Mouse (Mus musculus) ES-Bruce4 (cell line): ENCODE measurements around the gene Spi1. TPM values are rescaled to one million over a fixed set of nuclear protein-coding genes. Genes with fewer than 3 reads are reported as not detected.

Source experiments
- H3K27ac ChIP-seq: 2 replicates; pipeline ENCODE4 v1.5.1; 2012; ENCODE audit warnings: low read length, inconsistent platforms; ENCODE audit not compliant: insufficient read depth
- H3K27me3 ChIP-seq: 2 replicates; pipeline ENCODE4 v1.6.1; 2012; ENCODE audit warnings: mild to moderate bottlenecking, low read length, inconsistent platforms; ENCODE audit not compliant: control insufficient read depth, poor library complexity, insufficient read depth, severe bottlenecking
- H3K36me3 ChIP-seq: 2 replicates; pipeline ENCODE4 v1.6.1; 2012; ENCODE audit warnings: inconsistent platforms, mild to moderate bottlenecking, low read length, moderate library complexity; ENCODE audit not compliant: control insufficient read depth, poor library complexity, insufficient read depth, severe bottlenecking
- H3K4me1 ChIP-seq: one replicate; pipeline ENCODE4 v1.8.1; 2011; ENCODE audit warnings: low read length; ENCODE audit not compliant: control insufficient read depth, insufficient read depth
- H3K4me3 ChIP-seq: 2 replicates; pipeline ENCODE4 v1.5.1; 2011; ENCODE audit warnings: low read depth, mild to moderate bottlenecking, low read length
- H3K9ac ChIP-seq: 2 replicates; pipeline ENCODE4 v1.6.1; 2012; ENCODE audit warnings: low read depth, mild to moderate bottlenecking, inconsistent platforms; ENCODE audit not compliant: poor library complexity, severe bottlenecking
- H3K9me3 ChIP-seq: replicated peaks from 2 replicates; pipeline ENCODE4 v1.6.1; 2012; ENCODE audit warnings: mild to moderate bottlenecking, low read length, inconsistent platforms; ENCODE audit not compliant: control insufficient read depth, poor library complexity, insufficient read depth, severe bottlenecking
- CTCF ChIP-seq: IDR thresholded peaks from one replicate; pipeline ENCODE4 v1.8.1; 2011; ENCODE audit warnings: low read depth, low read length
- EP300 ChIP-seq: IDR thresholded peaks from 2 replicates; pipeline ENCODE4 v1.6.1; 2011; ENCODE audit warnings: low read depth, low read length; ENCODE audit not compliant: insufficient read depth
- POLR2A ChIP-seq: IDR thresholded peaks from one replicate; pipeline ENCODE4 v1.8.1; 2011; ENCODE audit warnings: low read length; ENCODE audit not compliant: insufficient read depth
- polyA plus RNA-seq: library from polyadenylated mRNA; stranded (reverse); fragments of >200 nt; gene quantifications from 2 replicates; pipeline ENCODE4 v1.2.4, GENCODE M21; 2011; ENCODE audit warnings: low read depth; ENCODE audit not compliant: missing spikeins, insufficient read depth, insufficient read length

The Spi1 gene
- polyA plus RNA-seq, 1 experiment = not detected

DNA sequence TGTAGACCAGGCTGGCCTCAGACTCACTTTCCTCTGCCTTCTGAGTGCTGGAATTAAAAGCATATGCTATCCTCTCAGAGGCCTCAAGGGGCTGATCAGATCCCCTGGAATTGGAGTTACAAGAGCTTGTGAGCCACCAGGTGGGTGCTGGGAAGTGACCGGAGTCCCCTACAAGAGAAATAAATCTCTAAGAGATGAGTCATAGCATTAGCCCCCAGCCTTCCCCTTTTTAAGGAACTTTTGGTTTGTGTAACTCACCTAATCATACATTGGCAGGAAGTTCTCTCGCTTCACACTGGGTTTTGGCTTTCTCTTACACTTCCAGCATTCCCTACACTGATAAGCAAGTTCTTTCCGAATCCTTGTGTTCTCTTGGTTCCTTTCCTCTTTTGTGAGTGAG is 49.8 kb downstream of the Spi1 start:
- Histone ChIP-seq H3K27me3 (no peaks in the 10 kb centered on the region), H3K27ac (no peak overlapping the region), H3K9me3 (no peaks in the 10 kb centered on the region), H3K36me3 (no peaks in the 10 kb centered on the region), H3K9ac (no peak overlapping the region), H3K4me1 (no peaks in the 10 kb centered on the region), H3K4me3 (no peak overlapping the region)
- no peak for TF ChIP-seq POLR2A
- TF ChIP-seq CTCF = no peak
- no peak for TF ChIP-seq EP300

DNA sequence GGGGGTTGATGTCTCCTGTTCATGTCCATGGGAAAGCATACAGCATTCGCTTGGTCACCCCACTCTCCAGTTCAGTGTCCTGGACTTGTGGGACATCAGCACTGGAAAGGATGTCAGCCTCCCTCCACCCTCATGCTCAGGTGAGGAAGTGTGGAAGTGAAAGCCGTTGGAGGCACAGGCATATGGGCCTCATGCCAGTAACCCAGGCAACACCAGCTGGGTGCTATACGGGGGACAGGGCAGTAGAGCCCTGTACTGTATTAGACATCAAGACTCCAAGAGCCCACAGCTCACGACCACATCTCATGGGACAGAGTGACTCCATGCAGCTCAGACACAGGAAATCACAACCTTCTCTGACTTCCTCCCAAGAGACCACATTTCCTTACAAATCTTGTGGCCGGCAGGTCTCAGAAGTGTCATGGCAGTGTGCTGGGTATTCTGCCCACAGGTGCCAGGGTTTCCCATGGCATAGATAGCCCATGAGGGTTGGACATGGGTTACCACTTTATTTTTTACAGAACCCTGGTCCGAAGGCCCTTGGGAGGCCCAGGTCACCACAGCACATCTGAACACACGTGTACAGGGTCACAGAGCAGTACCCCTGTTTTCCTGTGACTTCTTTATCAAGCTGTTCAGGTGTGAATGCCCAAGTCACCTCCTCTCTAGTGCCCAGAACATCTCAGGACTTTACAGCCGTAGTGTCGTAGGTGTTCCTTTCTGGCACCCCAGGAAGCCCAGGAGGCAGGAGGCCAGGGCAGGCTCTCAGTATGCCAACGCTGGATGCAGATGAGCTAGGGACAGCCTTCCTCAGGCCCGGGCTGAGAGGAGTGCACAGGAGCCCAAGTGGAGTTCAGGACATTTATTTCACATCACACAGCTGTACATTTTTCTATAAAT is 54.6 kb downstream of the Spi1 start:
- H3K4me3 ChIP-seq = no peak overlapping the region
- no peaks in the 10 kb centered on the region for H3K36me3 ChIP-seq
- TF ChIP-seq EP300 (no peak), CTCF (no peak), POLR2A (no peak)
- H3K9ac ChIP-seq = no peak overlapping the region
- H3K27ac ChIP-seq = no peak overlapping the region
- H3K9me3 ChIP-seq = no peaks in the 10 kb centered on the region
- H3K4me1 ChIP-seq = peaks cover 3% of the 10 kb centered on the region
- no peaks in the 10 kb centered on the region for H3K27me3 ChIP-seq

DNA sequence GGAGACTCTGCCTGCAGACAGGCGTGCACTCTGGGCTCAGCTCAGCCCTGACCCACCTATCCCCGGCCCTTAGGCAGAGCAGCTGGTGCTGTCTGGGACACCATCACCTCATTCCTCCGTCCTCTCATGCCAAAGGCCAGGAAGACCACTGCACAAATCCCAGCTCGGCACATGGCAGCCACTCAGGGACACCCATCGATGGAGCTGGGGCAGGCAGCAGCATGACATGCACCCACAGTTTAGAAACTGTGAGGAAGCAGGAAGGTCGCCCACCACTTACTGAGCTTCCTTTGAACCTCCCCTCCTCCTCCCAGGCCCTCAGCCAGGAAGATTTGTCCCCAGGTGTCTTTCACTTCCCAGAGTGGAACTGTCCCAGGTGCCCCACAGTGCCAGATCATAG is 55.3 kb downstream of the Spi1 start:
- TF ChIP-seq EP300 = no peak
- no peak for TF ChIP-seq POLR2A
- TF ChIP-seq CTCF = no peak
- H3K9me3 ChIP-seq = no peaks in the 10 kb centered on the region
- H3K4me1 ChIP-seq = peaks cover 3% of the 10 kb centered on the region
- H3K27ac ChIP-seq = no peak overlapping the region
- H3K27me3 ChIP-seq = no peaks in the 10 kb centered on the region
- no peak overlapping the region for H3K9ac ChIP-seq
- no peaks in the 10 kb centered on the region for H3K36me3 ChIP-seq
- no peak overlapping the region for H3K4me3 ChIP-seq

DNA sequence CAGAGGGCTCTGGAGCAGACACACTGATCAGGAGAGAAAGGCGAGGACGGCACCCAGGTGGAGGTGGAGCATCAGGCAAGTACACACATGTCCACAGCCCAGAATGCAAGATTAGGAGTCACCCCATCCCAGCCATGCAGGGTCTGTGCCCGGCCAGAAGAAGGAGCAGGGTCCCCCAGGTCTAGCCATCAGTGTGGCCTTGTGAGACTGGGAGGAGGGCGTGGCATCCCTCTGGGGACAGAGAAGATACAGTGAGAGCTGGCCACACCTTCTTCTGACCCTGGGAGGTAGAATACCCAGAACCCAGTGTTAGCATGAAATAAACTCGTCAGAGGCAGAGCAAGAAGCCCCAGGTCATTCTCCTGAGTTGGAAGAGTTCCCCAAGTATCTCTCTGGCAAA is 57.1 kb downstream of the Spi1 start:
- Histone ChIP-seq H3K9ac (no peak overlapping the region), H3K4me3 (no peak overlapping the region), H3K27me3 (no peaks in the 10 kb centered on the region), H3K9me3 (no peaks in the 10 kb centered on the region), H3K4me1 (peaks cover 3% of the 10 kb centered on the region), H3K27ac (no peak overlapping the region), H3K36me3 (no peaks in the 10 kb centered on the region)
- no peak for TF ChIP-seq EP300
- no peak for TF ChIP-seq CTCF
- no peak for TF ChIP-seq POLR2A

DNA sequence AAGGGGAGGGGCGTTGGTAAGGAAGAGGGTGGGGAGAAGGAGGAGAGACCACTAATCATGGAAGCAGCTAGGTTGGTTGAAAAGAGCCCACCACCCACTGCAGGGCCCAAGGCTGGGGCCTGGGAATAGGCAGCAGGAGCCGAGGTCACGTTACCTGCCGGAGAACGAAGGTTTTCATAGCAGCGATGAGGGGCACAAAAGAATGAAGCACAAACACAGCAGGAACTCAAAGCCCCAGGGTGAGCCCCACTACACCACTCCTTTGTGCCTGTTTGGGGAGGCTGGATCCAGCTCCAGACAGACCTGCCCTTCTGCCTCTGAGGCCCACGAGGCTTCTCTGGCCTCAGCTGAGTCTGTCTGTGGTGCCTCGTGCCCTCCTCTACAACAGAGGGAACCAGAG is 57.6 kb downstream of the Spi1 start:
- TF ChIP-seq CTCF = no peak
- TF ChIP-seq EP300 = no peak
- TF ChIP-seq POLR2A = no peak
- no peaks in the 10 kb centered on the region for H3K27me3 ChIP-seq
- H3K4me3 ChIP-seq = no peak overlapping the region
- no peaks in the 10 kb centered on the region for H3K36me3 ChIP-seq
- H3K9ac ChIP-seq = no peak overlapping the region
- no peaks in the 10 kb centered on the region for H3K9me3 ChIP-seq
- H3K4me1 ChIP-seq = peaks cover 3% of the 10 kb centered on the region
- H3K27ac ChIP-seq = no peak overlapping the region

DNA sequence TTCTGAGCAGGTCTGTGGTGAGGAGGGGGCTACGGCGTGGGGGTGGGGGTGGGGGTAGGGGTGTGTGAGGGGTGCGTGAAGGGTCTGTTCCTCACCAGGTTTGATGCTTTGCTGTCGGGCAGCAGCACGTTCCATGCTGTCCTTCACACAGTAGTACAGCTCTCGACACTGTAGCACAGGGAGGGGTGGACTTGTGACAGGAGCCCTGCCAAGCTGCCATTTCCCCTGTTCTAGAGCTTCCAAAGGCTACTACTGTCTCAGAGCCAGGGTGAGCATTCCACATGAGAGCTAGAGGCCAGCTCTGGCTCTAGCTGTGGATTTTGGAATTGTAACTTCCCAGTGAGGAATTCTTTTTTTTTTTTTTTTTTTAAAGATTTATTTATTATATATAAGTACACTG is 60.7 kb downstream of the Spi1 start:
- Histone ChIP-seq H3K4me3 (no peak overlapping the region), H3K27me3 (no peaks in the 10 kb centered on the region), H3K9me3 (no peaks in the 10 kb centered on the region), H3K9ac (no peak overlapping the region), H3K36me3 (no peaks in the 10 kb centered on the region), H3K27ac (no peak overlapping the region), H3K4me1 (peaks cover 3% of the 10 kb centered on the region)
- no peak for TF ChIP-seq POLR2A
- TF ChIP-seq CTCF = no peak
- no peak for TF ChIP-seq EP300
